Mouse (Mus musculus): ENCODE measurements around the gene Rgs3.

GRCm38 (mm10) chr4:62741055-62741453 is 181.4 kb downstream of the Rgs3 start:
- no peak for TF ChIP-seq CTCF (IDR thresholded peaks at IDR 0.05; ENCODE audit: low read depth)
- TF ChIP-seq EP300 (IDR thresholded peaks at IDR 0.05; ENCODE audit: low read depth) = no peak
